Mouse (Mus musculus) liver, adult 2 months (tissue): ENCODE results near the gene Clip4. TPM values are rescaled to one million over a fixed set of nuclear protein-coding genes. Genes with fewer than 3 reads are reported as not detected.
A peak's percentile ranks its signal among the peaks of the same experiment; 100 is the strongest.

Experiments
- DNase-seq: peaks from one replicate; pipeline ENCODE4 v3.0.0-alpha.2; 2011; ENCODE audit warnings: low read depth, low spot score; ENCODE audit errors: extremely low read depth
- H3K27ac ChIP-seq: fragments of 200-500 bp; replicated peaks from 2 replicates; pipeline ENCODE4 v1.5.1; 2012; ENCODE audit warnings: low read depth, mild to moderate bottlenecking, control low read depth, inconsistent platforms, low read length; ENCODE audit not compliant: insufficient read depth
- H3K27me3 ChIP-seq: fragments of 200-500 bp; 2 replicates; pipeline ENCODE4 v1.6.1; 2012; ENCODE audit warnings: mild to moderate bottlenecking, moderate library complexity, low read length, inconsistent platforms; ENCODE audit not compliant: control insufficient read depth, insufficient read depth
- H3K36me3 ChIP-seq: fragments of 200-500 bp; 2 replicates; pipeline ENCODE4 v1.6.1; 2012; ENCODE audit warnings: low read length, inconsistent platforms; ENCODE audit not compliant: control insufficient read depth, insufficient read depth
- H3K4me1 ChIP-seq: fragments of 200-500 bp; 2 replicates; pipeline ENCODE4 v1.6.1; 2011; ENCODE audit warnings: low read length; ENCODE audit not compliant: control insufficient read depth, insufficient read depth
- H3K4me3 ChIP-seq: fragments of 200-500 bp; 2 replicates; pipeline ENCODE4 v1.5.1; 2011; ENCODE audit warnings: low read depth, mild to moderate bottlenecking, control low read depth, low read length, moderate library complexity; ENCODE audit not compliant: insufficient read depth
- H3K79me2 ChIP-seq: fragments of 200-500 bp; 2 replicates; pipeline ENCODE4 v1.6.1; 2012; ENCODE audit warnings: inconsistent platforms, mild to moderate bottlenecking, low read length, moderate library complexity; ENCODE audit not compliant: control insufficient read depth, insufficient read depth
- H3K9ac ChIP-seq: fragments of 200-500 bp; 2 replicates; pipeline ENCODE4 v1.6.1; 2012; ENCODE audit warnings: low read depth, mild to moderate bottlenecking, control low read depth, inconsistent platforms, low read length
- CTCF ChIP-seq: fragments of 200-500 bp; IDR thresholded peaks from 2 replicates; pipeline ENCODE4 v1.5.1; 2011; ENCODE audit warnings: low read depth, low read length, control low read depth
- POLR2A ChIP-seq: fragments of 200-500 bp; IDR thresholded peaks from 2 replicates; pipeline ENCODE4 v1.6.1; 2011; ENCODE audit warnings: low read length, control low read depth; ENCODE audit not compliant: insufficient read depth; ENCODE audit errors: extremely low read depth
- WGBS: fragments of 180-500 bp; shearing (Covaris S2); methylation state at CpG from one replicate; pipeline ENCODE4 v1.1.7; 2018; 5-methylcytosine and 5-hydroxymethylcytosine counted together
- polyA plus RNA-seq: library from polyadenylated mRNA; depleted of rRNA; stranded (reverse); fragments of >200 nt; gene quantifications from 2 replicates; pipeline ENCODE4 v1.2.3, GENCODE M21; 2012
- total RNA-seq: library from RNA; depleted of rRNA; stranded (reverse); fragments of >200 nt; gene quantifications from 2 replicates; pipeline ENCODE4 v1.2.3, GENCODE M21; 2014

The Clip4 gene
- total and polyA plus RNA-seq, 2 experiments: 0.28 to 0.31 TPM

GRCm38 (mm10) chr17:71780945-71781344 is 12.7 kb downstream of the Clip4 start:
- no peak for DNase-seq
- no peak overlapping the region for H3K27ac ChIP-seq
- no peaks in the 10 kb centered on the region for H3K79me2 ChIP-seq
- no peak overlapping the region for H3K9ac ChIP-seq
- H3K4me3 ChIP-seq: no peak overlapping the region
- WGBS: 80% methylated on average over 4 of the region's 4 CpGs
- no peaks in the 10 kb centered on the region for H3K36me3 ChIP-seq
- TF ChIP-seq POLR2A (no peak), CTCF (no peak)
- H3K27me3 ChIP-seq: peaks cover 6% of the 10 kb centered on the region; the same call in 1 of the 2 replicates
- H3K4me1 ChIP-seq: no peaks in the 10 kb centered on the region

- no peak for TF ChIP-seq POLR2A
- TF ChIP-seq CTCF: no peak
Observed at GRCm38 (mm10) chr17:71782242-71782698, 14.0 kb downstream of the Clip4 start.

GRCm38 (mm10) chr17:71782699-71783365 is 14.6 kb downstream of the Clip4 start:
- no peak for DNase-seq
- Histone ChIP-seq H3K36me3 (no peaks in the 10 kb centered on the region), H3K4me3 (peak overlapping the region; percentile 16; the same call in 1 of the 2 replicates), H3K79me2 (no peaks in the 10 kb centered on the region), H3K9ac (no peak overlapping the region), H3K27me3 (peaks cover 6% of the 10 kb centered on the region; the same call in 1 of the 2 replicates), H3K4me1 (no peaks in the 10 kb centered on the region), H3K27ac (no peak overlapping the region)
- WGBS: 1% methylated on average over 59 of the region's 59 CpGs
- TF ChIP-seq POLR2A (no peak), CTCF (no peak)

More at GRCm38 (mm10) chr17:71782242-71782698, 14.0 kb downstream of the Clip4 start:
- no peaks in the 10 kb centered on the region for H3K36me3 ChIP-seq
- H3K27ac ChIP-seq: no peak overlapping the region
- H3K9ac ChIP-seq: no peak overlapping the region
- no peak overlapping the region for H3K4me3 ChIP-seq
- whole genome bisulfite sequencing: 7% methylated on average over 29 of the region's 29 CpGs
- no peaks in the 10 kb centered on the region for H3K4me1 ChIP-seq
- H3K79me2 ChIP-seq: no peaks in the 10 kb centered on the region
- H3K27me3 ChIP-seq: peaks cover 6% of the 10 kb centered on the region; the same call in 1 of the 2 replicates
- DNase-seq: no peak

DNA sequence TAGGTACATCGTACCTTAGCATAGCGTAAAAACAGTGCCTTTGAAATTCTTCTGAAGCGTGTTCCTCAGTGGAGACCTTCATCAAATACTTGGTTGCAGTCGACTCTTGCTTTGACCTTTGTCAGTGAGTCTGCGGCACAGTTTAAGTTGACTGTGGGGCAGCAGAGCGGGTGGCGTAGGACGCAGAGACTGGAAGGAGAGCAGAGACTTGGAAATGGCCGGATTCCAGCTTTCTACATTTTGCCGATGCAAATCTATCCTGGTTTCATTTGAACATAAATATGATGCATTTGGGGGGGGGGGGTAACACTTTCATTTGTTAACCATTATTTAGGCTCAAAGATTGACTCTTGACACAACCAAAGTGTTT is 15.1 kb downstream of the Clip4 start:
- 22% methylated on average over 10 of the region's 10 CpGs for WGBS
- no peaks in the 10 kb centered on the region for H3K36me3 ChIP-seq
- no peak for DNase-seq
- H3K79me2 ChIP-seq: no peaks in the 10 kb centered on the region
- H3K4me1 ChIP-seq: no peaks in the 10 kb centered on the region
- H3K27me3 ChIP-seq: peaks cover 6% of the 10 kb centered on the region; the same call in 1 of the 2 replicates
- no peak overlapping the region for H3K27ac ChIP-seq
- H3K4me3 ChIP-seq: no peak overlapping the region
- no peak overlapping the region for H3K9ac ChIP-seq
- TF ChIP-seq CTCF (no peak), POLR2A (no peak)

DNA sequence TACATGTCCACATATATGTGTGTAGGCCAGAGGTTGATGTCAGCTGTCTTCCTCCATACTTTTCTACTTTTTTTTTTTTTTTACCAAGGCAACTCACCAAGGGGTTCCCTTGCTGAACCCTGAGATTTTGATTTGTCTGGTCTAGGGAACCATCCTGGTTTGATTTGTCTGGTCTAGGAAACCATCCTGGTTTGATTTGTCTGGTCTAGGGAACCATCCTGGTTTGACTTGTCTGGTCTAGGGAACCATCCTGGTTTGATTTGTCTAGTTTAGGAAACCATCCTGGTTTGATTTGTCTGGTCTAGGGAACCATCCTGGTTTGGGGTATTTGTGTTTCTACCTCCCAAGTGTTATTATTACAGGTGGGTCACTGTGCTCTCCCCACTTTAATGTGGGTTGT is 18.2 kb downstream of the Clip4 start:
- Histone ChIP-seq H3K27me3 (peaks cover 6% of the 10 kb centered on the region; the same call in 1 of the 2 replicates), H3K4me3 (no peak overlapping the region), H3K36me3 (no peaks in the 10 kb centered on the region), H3K27ac (no peak overlapping the region), H3K4me1 (no peaks in the 10 kb centered on the region), H3K79me2 (no peaks in the 10 kb centered on the region), H3K9ac (no peak overlapping the region)
- no peak for DNase-seq
- TF ChIP-seq POLR2A: no peak
- no peak for TF ChIP-seq CTCF

GRCm38 (mm10) chr17:71791109-71791508 is 22.8 kb downstream of the Clip4 start:
- Histone ChIP-seq H3K4me3 (no peak overlapping the region), H3K27ac (no peak overlapping the region), H3K36me3 (no peaks in the 10 kb centered on the region), H3K9ac (no peak overlapping the region), H3K4me1 (no peaks in the 10 kb centered on the region), H3K27me3 (no peaks in the 10 kb centered on the region), H3K79me2 (no peaks in the 10 kb centered on the region)
- no peak for DNase-seq
- no peak for TF ChIP-seq CTCF
- TF ChIP-seq POLR2A: no peak
- WGBS: 86% methylated on average over 4 of the region's 4 CpGs
